Mouse (Mus musculus) heart, embryonic 12.5 days (tissue): Measurements from ENCODE around the gene 1110032F04Rik. TPM values are rescaled to one million over a fixed set of nuclear protein-coding genes. Genes with fewer than 3 reads are reported as not detected.
"Not testable (repeated sequence)": the region's sequence is repeated elsewhere in the genome, so short reads cannot be mapped to it uniquely, and the experiment has no call there.

ENCODE experiments used
- ATAC-seq: fragments of 200-750 bp; cut with Nextera tagmentation; 2 replicates; pipeline ENCODE4 v1.8.0; 2017; ENCODE audit warnings: moderate TSS enrichment, moderate library complexity; ENCODE audit not compliant: insufficient number of reproducible peaks, low FRiP score
- H3K27ac ChIP-seq: fragments of 300-500 bp; sonication (generic); 2 replicates; pipeline ENCODE4 v1.5.1; 2016; ENCODE audit warnings: mild to moderate bottlenecking, moderate library complexity; ENCODE audit not compliant: poor library complexity, severe bottlenecking
- H3K27me3 ChIP-seq: fragments of 300-500 bp; sonication (generic); replicated peaks from 2 replicates; pipeline ENCODE4 v1.6.1; 2016; ENCODE audit warnings: mild to moderate bottlenecking, moderate library complexity
- H3K36me3 ChIP-seq: fragments of 300-500 bp; sonication (generic); 2 replicates; pipeline ENCODE4 v1.6.1; 2016; ENCODE audit warnings: mild to moderate bottlenecking, moderate library complexity
- H3K4me1 ChIP-seq: fragments of 300-500 bp; sonication (generic); replicated peaks from 2 replicates; pipeline ENCODE4 v1.6.1; 2016; ENCODE audit warnings: mild to moderate bottlenecking
- H3K4me2 ChIP-seq: fragments of 300-500 bp; sonication (generic); 2 replicates; pipeline ENCODE4 v1.6.1; 2016; ENCODE audit warnings: mild to moderate bottlenecking, moderate library complexity
- H3K4me3 ChIP-seq: fragments of 300-500 bp; sonication (generic); 2 replicates; pipeline ENCODE4 v1.5.1; 2016; ENCODE audit warnings: mild to moderate bottlenecking
- H3K9ac ChIP-seq: fragments of 300-500 bp; sonication (generic); 2 replicates; pipeline ENCODE4 v1.6.1; 2016; ENCODE audit warnings: mild to moderate bottlenecking, moderate library complexity
- H3K9me3 ChIP-seq: fragments of 300-500 bp; sonication (generic); replicated peaks from 2 replicates; pipeline ENCODE4 v1.6.1; 2016; ENCODE audit warnings: mild to moderate bottlenecking, moderate library complexity
- WGBS: fragments of 180-500 bp; shearing (Covaris S2); methylation state at CpG from one replicate; pipeline ENCODE4 v1.1.7; 2016; 5-methylcytosine and 5-hydroxymethylcytosine counted together
- polyA plus RNA-seq: library from polyadenylated mRNA; unstranded; fragments of >200 nt; fragmentation: Nextera tagmentation; extraction: Ambion mirVana; gene quantifications from 2 replicates; pipeline ENCODE4 v1.2.1, GENCODE M21; 2016

1110032F04Rik gene
- polyA plus RNA-seq, 1 experiment from 2014 or later, result 14.4 TPM

DNA sequence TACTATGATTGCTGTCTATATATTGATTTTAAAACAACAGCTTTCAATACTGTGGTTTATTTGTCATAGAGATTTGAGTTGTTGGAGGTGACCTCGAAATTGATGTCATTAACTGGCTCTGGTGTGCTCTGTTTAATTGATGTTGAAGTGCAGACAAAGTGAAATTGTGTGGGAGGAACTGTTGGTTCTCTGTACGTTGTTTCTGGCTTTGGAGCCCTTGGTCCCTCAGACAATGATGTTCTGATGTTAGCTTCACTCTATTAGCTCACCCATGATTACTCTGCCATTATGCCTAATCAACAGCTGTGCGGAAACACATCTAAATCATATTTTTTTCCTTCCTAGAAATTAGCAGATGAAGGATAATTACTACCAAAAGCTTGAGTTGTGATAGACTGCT is 21.1 kb upstream of the 1110032F04Rik start:
- Histone ChIP-seq H3K27ac (no peak overlapping the region), H3K9ac (no peak overlapping the region), H3K9me3 (peaks cover 8% of the 10 kb centered on the region), H3K36me3 (no peaks in the 10 kb centered on the region), H3K4me1 (no peaks in the 10 kb centered on the region), H3K27me3 (no peaks in the 10 kb centered on the region), H3K4me3 (no peak overlapping the region), H3K4me2 (no peak overlapping the region)
- no peak for ATAC-seq
- WGBS, result 68% methylated on average over 3 of the region's 3 CpGs

DNA sequence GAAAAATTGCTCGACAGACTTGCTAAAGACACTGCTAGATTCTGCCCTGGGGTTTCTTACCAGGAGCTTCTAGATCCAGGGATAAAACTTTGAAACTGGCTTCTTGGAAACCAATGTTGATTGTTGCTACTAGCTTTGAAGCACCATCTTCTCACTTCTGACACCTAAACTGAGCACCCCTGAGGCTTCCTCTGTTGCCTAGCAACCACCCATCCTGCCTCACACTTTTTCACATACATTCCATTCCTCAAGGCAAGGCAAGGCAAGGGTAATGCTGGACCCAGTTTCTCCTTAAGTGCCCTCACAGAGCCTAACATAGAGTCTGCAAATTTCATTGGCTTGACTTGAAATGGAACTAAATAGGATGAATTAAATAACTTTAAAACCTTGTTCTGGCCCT is 17.0 kb upstream of the 1110032F04Rik start:
- no peak for ATAC-seq
- H3K27ac ChIP-seq, result no peak overlapping the region
- H3K4me2 ChIP-seq, result no peak overlapping the region

DNA sequence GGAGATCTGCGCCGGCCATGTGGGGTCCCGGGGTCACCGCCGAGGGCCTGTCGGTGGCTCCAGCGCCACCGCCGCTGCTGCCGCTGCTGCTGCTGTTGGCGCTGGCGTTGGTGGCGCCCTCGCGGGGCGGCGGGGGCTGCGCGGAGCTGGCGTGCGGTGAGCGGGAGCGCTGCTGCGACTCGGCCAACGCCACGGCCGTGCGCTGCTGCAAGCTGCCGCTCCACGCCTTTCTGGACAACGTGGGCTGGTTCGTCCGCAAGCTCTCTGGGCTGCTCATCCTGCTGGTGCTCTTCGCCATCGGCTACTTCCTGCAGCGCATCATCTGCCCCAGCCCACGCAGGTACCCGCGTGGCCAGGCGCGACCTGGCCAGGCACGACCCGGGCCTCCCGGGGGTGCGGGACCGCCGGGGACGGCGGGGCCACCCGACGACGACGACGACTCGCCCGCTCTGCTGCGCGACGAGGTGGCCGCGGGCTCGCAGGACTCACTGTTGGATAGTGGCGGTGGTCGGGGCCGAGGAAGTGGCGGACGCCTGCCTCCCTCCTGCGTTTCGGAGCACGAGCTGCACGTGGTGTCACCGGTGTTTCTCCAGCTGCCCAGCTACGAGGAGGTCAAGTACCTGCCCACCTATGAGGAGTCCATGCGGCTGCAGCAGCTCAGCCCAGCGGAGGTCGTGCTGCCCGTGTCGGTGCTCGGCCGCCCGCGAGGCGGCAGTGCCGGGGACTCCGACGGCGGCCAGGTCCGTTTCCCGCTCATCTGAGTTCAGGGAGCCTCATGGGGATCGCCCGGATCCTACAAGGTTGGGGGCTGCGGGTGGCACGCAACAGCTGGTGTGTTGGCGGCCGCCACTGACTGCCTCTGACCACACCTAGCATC is 543 bp downstream of the 1110032F04Rik start:
- H3K27me3 ChIP-seq, result 0 out of 2 replicates have a peak, but pooled peaks cover 9% of the 10 kb centered on the region
- peak; percentile 73 for ATAC-seq
- H3K4me2 ChIP-seq, result peak overlapping the region; percentile 98
- peak overlapping the region; percentile 80 for H3K4me3 ChIP-seq
- peak overlapping the region; percentile 80 for H3K9ac ChIP-seq
- H3K36me3 ChIP-seq, result no peaks in the 10 kb centered on the region
- H3K4me1 ChIP-seq, result peaks cover 15% of the 10 kb centered on the region
- no peaks in the 10 kb centered on the region for H3K9me3 ChIP-seq
- under 1% methylated on average over 96 of the region's 96 CpGs for WGBS
- peak overlapping the region; percentile 64; the same call in 1 of the 2 replicates for H3K27ac ChIP-seq

More for the DNA sequence above, 17.0 kb upstream of the 1110032F04Rik start:
- Histone ChIP-seq H3K9me3 (no peaks in the 10 kb centered on the region), H3K27me3 (no peaks in the 10 kb centered on the region), H3K4me3 (no peak overlapping the region), H3K36me3 (no peaks in the 10 kb centered on the region), H3K4me1 (no peaks in the 10 kb centered on the region), H3K9ac (no peak overlapping the region)
- WGBS, result 73% methylated on average over 1 of the region's 1 CpGs

DNA sequence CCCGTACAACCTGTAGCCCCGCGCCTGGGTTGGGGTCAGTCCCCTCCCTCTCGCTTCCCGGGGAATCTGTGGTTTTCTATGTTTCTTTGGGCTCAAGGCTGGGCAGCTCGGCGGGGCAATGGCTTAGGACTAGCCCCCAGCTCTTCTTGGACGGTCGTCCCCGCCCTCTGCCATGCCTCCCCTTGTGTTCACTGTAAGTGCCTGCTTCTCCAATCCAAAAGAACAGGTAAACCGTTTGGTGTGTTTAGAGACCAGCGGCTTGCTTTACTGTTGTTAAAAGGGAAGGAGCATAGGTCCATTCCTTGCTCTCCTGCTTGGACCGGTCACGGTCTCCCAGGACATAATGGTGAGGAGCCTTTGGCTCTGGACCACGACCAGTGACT is 1.2 kb downstream of the 1110032F04Rik start:
- H3K9me3 ChIP-seq, result no peaks in the 10 kb centered on the region
- peaks cover 15% of the 10 kb centered on the region for H3K4me1 ChIP-seq
- H3K4me2 ChIP-seq, result peak overlapping the region; percentile 98
- H3K36me3 ChIP-seq, result no peaks in the 10 kb centered on the region
- H3K27ac ChIP-seq, result peak overlapping the region; percentile 31; the same call in 1 of the 2 replicates
- H3K27me3 ChIP-seq, result 0 out of 2 replicates have a peak, but pooled peaks cover 9% of the 10 kb centered on the region
- 3% methylated on average over 15 of the region's 15 CpGs for WGBS
- ATAC-seq, result no peak; the same call in none of the 2 replicates
- peak overlapping the region; percentile 80 for H3K9ac ChIP-seq
- H3K4me3 ChIP-seq, result peak overlapping the region; percentile 80

DNA sequence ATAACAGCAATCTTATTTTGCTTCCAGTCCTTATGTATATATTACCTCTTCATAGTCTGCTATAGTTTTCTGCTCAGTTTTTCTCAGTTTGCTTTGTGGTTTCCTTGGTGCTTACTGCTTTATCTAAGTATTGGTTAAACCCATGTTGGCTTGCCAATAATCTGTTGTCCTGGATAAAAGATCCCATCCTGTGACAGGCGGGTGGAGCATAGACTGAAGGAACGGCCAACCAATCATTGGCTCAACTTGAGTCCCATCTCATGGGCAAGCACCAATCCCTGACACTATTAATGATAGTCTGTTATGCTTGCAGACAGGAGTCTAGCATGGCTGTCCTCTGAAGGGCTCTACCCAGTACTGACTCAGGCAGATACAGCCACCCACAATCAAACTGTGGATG is 4.7 kb downstream of the 1110032F04Rik start:
- Histone ChIP-seq H3K27me3 (0 out of 2 replicates have a peak, but pooled peaks cover 5% of the 10 kb centered on the region), H3K27ac (no peak overlapping the region), H3K4me2 (no peak overlapping the region), H3K4me1 (peaks cover 1% of the 10 kb centered on the region; the same call in 1 of the 2 replicates), H3K9me3 (no peaks in the 10 kb centered on the region), H3K4me3 (no peak overlapping the region), H3K9ac (no peak overlapping the region), H3K36me3 (no peaks in the 10 kb centered on the region)
- 82% methylated on average over 2 of the region's 2 CpGs for WGBS
- ATAC-seq, result no peak

DNA sequence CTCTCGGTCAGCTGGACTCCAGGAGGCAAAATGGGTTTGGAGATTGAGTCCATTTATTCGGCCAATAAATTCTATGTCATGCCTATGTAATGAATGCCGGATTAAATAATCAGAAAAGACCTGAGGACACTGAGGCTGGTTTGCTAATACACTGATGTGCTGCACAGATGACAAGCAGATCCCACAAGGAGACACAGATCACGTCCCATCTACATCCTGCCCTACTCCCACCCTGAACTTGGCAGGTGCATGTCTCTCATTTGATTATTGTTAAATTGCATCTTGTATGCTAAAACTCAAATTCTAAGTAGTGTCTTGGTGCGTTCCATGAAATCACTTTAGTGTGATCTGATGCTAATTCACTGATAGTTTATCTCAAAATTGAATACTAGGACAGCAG is 17.5 kb downstream of the 1110032F04Rik start:
- Histone ChIP-seq H3K9ac (no peak overlapping the region), H3K27me3 (no peaks in the 10 kb centered on the region), H3K4me1 (no peaks in the 10 kb centered on the region), H3K4me2 (no peak overlapping the region), H3K36me3 (no peaks in the 10 kb centered on the region), H3K9me3 (peaks cover 4% of the 10 kb centered on the region; the same call in 1 of the 2 replicates), H3K4me3 (no peak overlapping the region), H3K27ac (no peak overlapping the region)
- ATAC-seq, result no peak
- 90% methylated on average over 5 of the region's 5 CpGs for WGBS

DNA sequence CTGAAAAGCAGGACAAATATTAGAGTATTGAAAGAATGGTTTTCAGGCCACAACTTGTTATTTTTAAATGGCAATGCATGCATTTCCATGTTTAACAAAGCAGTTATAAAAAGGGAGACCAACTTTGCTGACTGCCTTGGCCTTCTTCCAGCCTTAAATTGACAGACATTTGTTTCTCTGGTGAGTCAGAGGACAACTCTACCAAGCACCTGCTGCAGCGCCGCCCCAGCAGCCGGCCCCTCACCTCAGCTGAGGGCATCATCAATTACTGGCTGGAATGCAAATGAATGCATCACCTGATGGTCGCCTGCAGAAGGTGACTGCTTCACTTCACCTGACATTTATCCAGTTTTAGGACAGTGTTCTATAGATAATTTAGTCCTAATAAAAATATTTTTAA is 26.0 kb downstream of the 1110032F04Rik start:
- ATAC-seq, result no peak
- peaks cover 8% of the 10 kb centered on the region; the same call in 1 of the 2 replicates for H3K36me3 ChIP-seq
- H3K4me2 ChIP-seq, result no peak overlapping the region
- H3K27me3 ChIP-seq, result no peaks in the 10 kb centered on the region
- WGBS, result 75% methylated on average over 4 of the region's 4 CpGs
- no peak overlapping the region for H3K9ac ChIP-seq
- 0 out of 2 replicates have a peak, but pooled peaks cover 5% of the 10 kb centered on the region for H3K9me3 ChIP-seq
- no peaks in the 10 kb centered on the region for H3K4me1 ChIP-seq
- no peak overlapping the region for H3K27ac ChIP-seq
- H3K4me3 ChIP-seq, result no peak overlapping the region

DNA sequence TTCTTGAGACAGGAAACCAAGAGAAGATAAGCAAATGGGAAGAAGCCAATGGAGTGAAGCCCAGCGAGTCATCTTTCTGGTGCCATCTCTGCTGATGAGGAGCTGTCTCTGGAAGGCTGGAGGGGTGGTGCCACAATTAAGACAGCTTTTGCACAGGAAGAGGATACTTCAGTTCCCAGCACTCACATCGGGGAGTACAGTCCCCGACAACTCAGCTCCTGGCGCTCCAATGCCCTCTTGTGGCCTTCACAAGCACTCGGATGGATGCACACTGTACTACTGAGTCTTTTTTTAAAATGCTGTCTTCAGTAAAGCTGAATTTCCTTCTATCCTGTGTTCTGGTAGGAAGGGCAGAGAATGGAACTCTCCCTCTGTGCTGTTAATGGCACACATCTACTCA is 27.8 kb downstream of the 1110032F04Rik start:
- WGBS, result 81% methylated on average over 5 of the region's 5 CpGs
- Histone ChIP-seq H3K9me3 (0 out of 2 replicates have a peak, but pooled peaks cover 5% of the 10 kb centered on the region), H3K36me3 (peaks cover 6% of the 10 kb centered on the region; the same call in 1 of the 2 replicates), H3K27me3 (no peaks in the 10 kb centered on the region), H3K4me1 (no peaks in the 10 kb centered on the region), H3K4me3 (no peak overlapping the region), H3K27ac (no peak overlapping the region), H3K4me2 (no peak overlapping the region), H3K9ac (no peak overlapping the region)
- ATAC-seq, result no peak

DNA sequence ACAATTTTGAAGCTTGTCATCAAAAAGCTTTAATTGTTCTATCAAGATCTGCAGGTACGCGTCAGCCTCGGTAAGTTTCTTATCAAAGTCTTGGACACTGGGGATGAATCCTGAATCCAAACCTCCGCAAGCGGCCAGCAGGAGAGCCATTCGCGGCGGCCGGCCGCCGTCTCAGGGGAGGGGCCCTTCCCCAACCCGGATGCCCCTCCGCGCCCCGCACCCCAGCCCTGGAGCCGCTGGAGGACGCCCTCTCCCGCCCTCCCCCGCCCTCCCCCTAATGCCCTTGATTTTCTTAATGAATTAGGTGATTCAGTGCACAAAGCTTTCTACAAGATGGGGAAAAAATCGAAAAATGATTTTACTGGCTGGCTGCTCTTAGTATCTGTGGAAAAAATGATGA is 33.2 kb downstream of the 1110032F04Rik start:
- H3K9me3 ChIP-seq, H3K36me3 ChIP-seq, H3K4me2 ChIP-seq, H3K9ac ChIP-seq, H3K27me3 ChIP-seq, H3K4me3 ChIP-seq, H3K27ac ChIP-seq, H3K4me1 ChIP-seq: not testable (repeated sequence)
- 82% methylated on average over 20 of the region's 20 CpGs for WGBS
- peak; percentile 79; the same call in 1 of the 2 replicates for ATAC-seq

DNA sequence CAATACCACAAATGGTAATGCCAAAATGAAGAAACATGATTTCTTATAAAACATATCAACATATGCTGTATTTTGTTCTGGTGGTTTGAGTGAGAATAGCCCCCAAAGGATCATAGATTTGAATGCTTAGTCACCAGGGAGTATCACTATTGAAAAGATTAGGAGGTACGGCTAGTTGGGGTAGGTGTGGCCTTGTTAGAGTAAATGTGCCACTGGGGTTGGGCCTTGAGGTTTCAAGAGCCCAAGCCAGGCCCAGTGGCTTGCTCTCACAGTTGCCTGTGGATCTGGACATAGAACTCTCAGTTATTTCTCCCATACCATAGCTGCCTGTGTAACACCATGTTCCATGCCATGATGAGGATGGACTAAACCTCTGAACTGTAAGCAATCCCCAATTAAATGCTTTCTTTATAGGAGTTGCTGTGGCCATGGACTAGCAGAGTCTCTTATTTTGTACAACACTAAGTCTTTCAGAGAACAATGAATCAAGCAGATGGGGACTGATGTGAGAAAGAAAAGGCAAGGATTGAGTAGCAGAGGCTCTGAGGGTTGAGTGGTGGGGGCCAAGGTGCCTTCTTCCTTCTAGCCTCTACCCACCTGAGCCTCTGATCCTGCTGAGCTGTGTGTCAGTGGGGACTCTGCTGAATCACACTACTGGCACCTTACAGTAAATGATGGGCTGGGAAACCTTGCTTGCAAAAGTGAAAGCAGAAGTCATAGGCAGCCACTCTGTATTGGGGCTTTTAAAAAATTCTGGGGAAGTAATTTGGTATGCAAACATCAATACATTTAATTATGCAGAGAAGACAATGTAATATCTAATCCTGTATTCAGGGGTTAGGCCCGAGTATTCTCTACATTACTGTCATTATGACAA is 35.8 kb downstream of the 1110032F04Rik start:
- ATAC-seq, result no peak
- WGBS, result 74% methylated on average over 2 of the region's 2 CpGs
- Histone ChIP-seq H3K9me3 (no peaks in the 10 kb centered on the region), H3K27ac (no peak overlapping the region), H3K4me2 (no peak overlapping the region), H3K27me3 (no peaks in the 10 kb centered on the region), H3K4me1 (no peaks in the 10 kb centered on the region), H3K9ac (no peak overlapping the region), H3K36me3 (no peaks in the 10 kb centered on the region), H3K4me3 (no peak overlapping the region)

DNA sequence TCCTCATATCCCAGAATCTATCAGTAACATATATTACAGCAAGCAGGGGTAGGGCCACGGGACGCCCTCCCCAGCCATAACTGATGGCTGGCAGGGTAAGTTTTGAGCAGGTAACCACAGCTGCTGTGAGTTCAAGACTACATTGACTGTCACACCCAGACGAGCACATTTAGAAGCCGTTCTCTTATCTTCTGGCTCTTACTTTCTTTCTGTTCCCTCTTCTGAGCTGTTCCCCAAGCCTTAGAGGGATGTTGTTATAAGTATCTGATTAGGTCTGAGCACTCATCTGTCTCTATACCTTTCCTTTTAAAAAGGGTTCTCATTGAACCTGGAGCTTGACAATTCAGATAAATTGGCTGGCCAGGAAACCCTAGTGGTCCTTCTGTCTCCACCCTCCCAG is 38.1 kb downstream of the 1110032F04Rik start:
- ATAC-seq, result no peak

More for the DNA sequence above, 38.1 kb downstream of the 1110032F04Rik start:
- H3K4me3 ChIP-seq, result no peak overlapping the region
- H3K27me3 ChIP-seq, result no peaks in the 10 kb centered on the region
- 71% methylated on average over 4 of the region's 4 CpGs for WGBS
- H3K27ac ChIP-seq, result no peak overlapping the region
- H3K36me3 ChIP-seq, result no peaks in the 10 kb centered on the region
- H3K4me2 ChIP-seq, result no peak overlapping the region
- H3K9ac ChIP-seq, result no peak overlapping the region
- H3K9me3 ChIP-seq, result no peaks in the 10 kb centered on the region
- no peaks in the 10 kb centered on the region for H3K4me1 ChIP-seq
